Mouse (Mus musculus): ENCODE results near the gene Eps15l1. TPM values are rescaled to one million over a fixed set of nuclear protein-coding genes. Genes with fewer than 3 reads are reported as not detected.

The Eps15l1 gene
- polyA plus RNA-seq, 1 experiment from 2014 or later = 40.2 TPM

DNA sequence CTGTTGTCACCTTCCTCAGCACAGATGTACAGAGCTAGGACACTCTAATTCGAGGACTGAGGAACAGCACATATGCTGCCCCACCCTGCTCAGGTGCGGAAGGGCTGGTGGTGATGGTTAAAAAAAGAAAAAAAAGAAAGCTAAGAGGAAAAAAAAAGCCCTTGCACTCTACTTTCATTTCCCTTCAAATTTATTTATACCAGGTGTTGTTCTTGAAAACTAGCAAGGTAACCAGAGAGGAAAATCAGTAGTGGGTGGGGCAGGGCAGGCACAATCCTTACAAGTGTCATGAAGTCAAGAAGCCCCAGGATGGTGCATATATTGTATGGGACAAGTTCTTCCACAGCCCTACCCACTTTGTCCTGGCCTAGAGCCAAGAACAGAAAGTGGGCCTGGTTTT is 56.2 kb downstream of the Eps15l1 start:
- H3K9me3 ChIP-seq (replicated peaks; ENCODE audit: control insufficient read depth, low read length) = peaks cover 6% of the 10 kb centered on the region; the same call in 1 of the 2 replicates
- H3K9ac ChIP-seq (ENCODE audit: low read length) = no peak overlapping the region
- H3K36me3 ChIP-seq (ENCODE audit: control insufficient read depth, insufficient read depth) = peaks cover 41% of the 10 kb centered on the region
- no peak for ATAC-seq (replicated peaks; ENCODE audit: extremely low read depth, insufficient read depth, low FRiP score)
- H3K4me2 ChIP-seq (ENCODE audit: low read depth, low read length) = no peak overlapping the region
- WGBS = 91% methylated on average over 2 of the region's 2 CpGs
- peaks cover 6% of the 10 kb centered on the region; the same call in 1 of the 2 replicates for H3K4me1 ChIP-seq (ENCODE audit: control insufficient read depth, insufficient read depth, low read length)
- H3K4me3 ChIP-seq (ENCODE audit: low read length) = no peak overlapping the region
- no peak overlapping the region for H3K27ac ChIP-seq (ENCODE audit: low read length)
- no peaks in the 10 kb centered on the region for H3K27me3 ChIP-seq (ENCODE audit: control insufficient read depth, insufficient read depth, low read length)

DNA sequence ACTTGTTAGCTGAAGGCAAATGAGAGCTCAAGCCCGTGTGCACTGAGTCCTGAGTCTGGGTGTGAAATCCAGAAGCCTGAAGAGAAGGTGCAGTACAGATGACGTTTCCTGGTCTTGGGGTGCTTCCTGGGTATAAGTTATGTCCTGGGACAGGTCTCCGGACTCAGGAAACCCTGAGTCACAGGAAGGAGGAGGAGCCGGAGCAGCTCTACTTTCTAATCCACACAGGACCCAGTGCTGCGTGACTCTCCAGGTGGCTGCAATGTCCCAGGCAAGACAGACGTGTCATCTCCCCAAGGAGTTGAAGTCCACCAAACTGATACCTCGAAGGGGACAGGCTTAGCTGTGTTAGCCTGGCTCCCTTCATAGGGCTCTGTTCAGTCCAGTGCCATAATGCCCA is 57.8 kb downstream of the Eps15l1 start:
- WGBS = 69% methylated on average over 7 of the region's 7 CpGs
- H3K4me1 ChIP-seq (ENCODE audit: control insufficient read depth, insufficient read depth, low read length) = peaks cover 6% of the 10 kb centered on the region; the same call in 1 of the 2 replicates
- ATAC-seq (replicated peaks; ENCODE audit: extremely low read depth, insufficient read depth, low FRiP score) = no peak

DNA sequence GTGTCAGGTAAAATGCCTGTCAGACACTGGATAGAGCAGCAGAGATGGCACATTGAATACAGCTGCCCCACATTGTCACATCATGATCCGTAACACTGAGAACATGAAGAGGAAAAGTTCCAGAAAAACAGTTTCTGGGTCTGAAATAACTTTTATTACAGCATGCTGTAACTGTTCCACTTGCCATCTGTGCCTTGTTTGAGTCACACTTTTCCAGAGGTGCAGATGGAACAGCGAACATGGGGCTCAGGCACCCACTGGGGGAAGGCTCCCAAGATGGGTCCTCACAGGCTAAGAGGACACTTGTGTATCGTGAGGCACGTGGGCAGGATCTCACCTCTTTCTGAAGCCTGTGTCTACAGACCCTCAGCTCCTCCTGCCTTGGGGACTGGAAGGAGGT is 58.5 kb downstream of the Eps15l1 start:
- Histone ChIP-seq H3K9me3 (replicated peaks; ENCODE audit: control insufficient read depth, low read length) (no peaks in the 10 kb centered on the region), H3K27me3 (ENCODE audit: control insufficient read depth, insufficient read depth, low read length) (no peaks in the 10 kb centered on the region), H3K36me3 (ENCODE audit: control insufficient read depth, insufficient read depth) (peaks cover 29% of the 10 kb centered on the region), H3K4me1 (ENCODE audit: control insufficient read depth, insufficient read depth, low read length) (peaks cover 6% of the 10 kb centered on the region; the same call in 1 of the 2 replicates), H3K4me2 (ENCODE audit: low read depth, low read length) (no peak overlapping the region), H3K4me3 (ENCODE audit: low read length) (no peak overlapping the region), H3K9ac (ENCODE audit: low read length) (no peak overlapping the region), H3K27ac (ENCODE audit: low read length) (no peak overlapping the region)
- 91% methylated on average over 4 of the region's 4 CpGs for WGBS
- ATAC-seq (replicated peaks; ENCODE audit: extremely low read depth, insufficient read depth, low FRiP score) = no peak

More for the DNA sequence above, 57.8 kb downstream of the Eps15l1 start:
- no peak overlapping the region for H3K4me2 ChIP-seq (ENCODE audit: low read depth, low read length)
- H3K9ac ChIP-seq (ENCODE audit: low read length) = no peak overlapping the region
- H3K9me3 ChIP-seq (replicated peaks; ENCODE audit: control insufficient read depth, low read length) = no peaks in the 10 kb centered on the region
- H3K27me3 ChIP-seq (ENCODE audit: control insufficient read depth, insufficient read depth, low read length) = no peaks in the 10 kb centered on the region
- H3K36me3 ChIP-seq (ENCODE audit: control insufficient read depth, insufficient read depth) = peaks cover 32% of the 10 kb centered on the region
- H3K4me3 ChIP-seq (ENCODE audit: low read length) = no peak overlapping the region
- no peak overlapping the region for H3K27ac ChIP-seq (ENCODE audit: low read length)

DNA sequence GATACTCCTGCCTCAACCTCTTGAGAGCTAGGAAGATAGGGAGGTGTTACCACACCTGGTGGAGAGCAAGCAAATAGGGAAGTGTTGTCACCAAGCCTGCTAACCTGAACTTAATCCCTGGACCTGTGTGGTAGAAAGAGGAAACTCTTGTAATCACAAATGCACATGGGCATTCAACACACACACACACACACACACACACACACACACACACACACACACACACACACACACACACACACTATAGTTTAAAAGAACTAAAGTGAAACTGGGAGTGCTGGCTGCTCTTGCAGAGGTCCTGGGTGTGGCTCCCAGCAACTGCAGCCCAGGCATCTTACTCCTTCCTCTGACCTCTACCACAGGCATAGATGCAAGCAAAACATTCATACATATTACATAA is 61.1 kb downstream of the Eps15l1 start:
- Histone ChIP-seq H3K4me3 (ENCODE audit: low read length) (no peak overlapping the region), H3K27ac (ENCODE audit: low read length) (no peak overlapping the region), H3K9me3 (replicated peaks; ENCODE audit: control insufficient read depth, low read length) (no peaks in the 10 kb centered on the region), H3K27me3 (ENCODE audit: control insufficient read depth, insufficient read depth, low read length) (no peaks in the 10 kb centered on the region), H3K9ac (ENCODE audit: low read length) (no peak overlapping the region), H3K4me2 (ENCODE audit: low read depth, low read length) (no peak overlapping the region), H3K36me3 (ENCODE audit: control insufficient read depth, insufficient read depth) (peaks cover 21% of the 10 kb centered on the region), H3K4me1 (ENCODE audit: control insufficient read depth, insufficient read depth, low read length) (peaks cover under 1% of the 10 kb centered on the region; the same call in 1 of the 2 replicates)
- ATAC-seq (replicated peaks; ENCODE audit: extremely low read depth, insufficient read depth, low FRiP score) = no peak

GRCm38 (mm10) chr8:72356593-72356992 is 64.7 kb downstream of the Eps15l1 start:
- no peak overlapping the region for H3K4me2 ChIP-seq (ENCODE audit: low read depth, low read length)
- WGBS = 84% methylated on average over 3 of the region's 3 CpGs
- no peak overlapping the region for H3K4me3 ChIP-seq (ENCODE audit: low read length)
- H3K27me3 ChIP-seq (ENCODE audit: control insufficient read depth, insufficient read depth, low read length) = no peaks in the 10 kb centered on the region
- H3K27ac ChIP-seq (ENCODE audit: low read length) = no peak overlapping the region
- ATAC-seq (replicated peaks; ENCODE audit: extremely low read depth, insufficient read depth, low FRiP score) = no peak
- no peak overlapping the region for H3K9ac ChIP-seq (ENCODE audit: low read length)
- no peaks in the 10 kb centered on the region for H3K9me3 ChIP-seq (replicated peaks; ENCODE audit: control insufficient read depth, low read length)
- peaks cover 13% of the 10 kb centered on the region for H3K36me3 ChIP-seq (ENCODE audit: control insufficient read depth, insufficient read depth)
- H3K4me1 ChIP-seq (ENCODE audit: control insufficient read depth, insufficient read depth, low read length) = peaks cover 19% of the 10 kb centered on the region

- no peaks in the 10 kb centered on the region for H3K27me3 ChIP-seq (ENCODE audit: control insufficient read depth, insufficient read depth, low read length)
- H3K9ac ChIP-seq (ENCODE audit: low read length) = no peak overlapping the region
- H3K4me3 ChIP-seq (ENCODE audit: low read length) = no peak overlapping the region
- peaks cover 28% of the 10 kb centered on the region for H3K4me1 ChIP-seq (ENCODE audit: control insufficient read depth, insufficient read depth, low read length)
- no peaks in the 10 kb centered on the region for H3K9me3 ChIP-seq (replicated peaks; ENCODE audit: control insufficient read depth, low read length)
- H3K27ac ChIP-seq (ENCODE audit: low read length) = peak overlapping the region; percentile 51
- 60% methylated on average over 11 of the region's 11 CpGs for WGBS
- peaks cover 10% of the 10 kb centered on the region; the same call in 1 of the 2 replicates for H3K36me3 ChIP-seq (ENCODE audit: control insufficient read depth, insufficient read depth)
- H3K4me2 ChIP-seq (ENCODE audit: low read depth, low read length) = no peak overlapping the region
- ATAC-seq (replicated peaks; ENCODE audit: extremely low read depth, insufficient read depth, low FRiP score) = no peak
Measured at GRCm38 (mm10) chr8:72354272-72354671, 67.0 kb downstream of the Eps15l1 start.

GRCm38 (mm10) chr8:72353700-72354045 is 67.6 kb downstream of the Eps15l1 start:
- no peak for ATAC-seq (replicated peaks; ENCODE audit: extremely low read depth, insufficient read depth, low FRiP score)

DNA sequence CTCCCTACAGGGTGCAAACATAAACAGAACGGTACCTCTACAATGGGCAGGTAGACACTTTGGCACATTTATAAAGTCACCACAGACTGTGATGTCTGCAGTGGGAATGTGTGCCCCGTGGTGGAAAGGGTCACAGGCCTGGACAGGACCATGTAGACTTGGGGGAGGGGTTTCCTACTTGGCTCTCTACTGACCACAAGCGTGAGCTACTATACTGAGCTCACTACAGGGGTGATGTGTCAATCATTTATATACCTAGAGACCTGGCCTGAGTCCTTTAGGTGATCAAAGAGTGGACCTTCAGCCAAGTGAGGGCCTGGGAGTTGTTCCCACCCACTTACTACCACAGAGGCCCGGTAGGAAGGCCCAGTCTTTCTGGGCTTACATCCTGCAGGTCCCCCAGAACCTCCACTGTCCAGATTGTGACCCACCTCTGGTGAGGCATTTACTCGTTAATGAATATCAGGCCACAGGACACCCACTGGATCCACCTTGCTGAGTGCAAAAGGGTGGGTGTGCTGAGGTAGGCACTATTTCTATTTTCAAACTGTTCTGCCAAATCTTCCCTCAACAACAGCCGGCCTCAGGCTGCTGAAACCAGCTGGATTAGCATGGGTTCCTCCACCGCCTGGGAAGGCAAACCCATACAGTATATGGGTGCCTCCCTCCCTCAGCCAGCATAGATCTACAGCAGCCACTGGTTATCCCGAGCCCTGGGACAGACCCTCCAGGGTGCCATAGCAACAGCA is 68.1 kb downstream of the Eps15l1 start:
- Histone ChIP-seq H3K4me1 (ENCODE audit: control insufficient read depth, insufficient read depth, low read length) (peaks cover 30% of the 10 kb centered on the region), H3K9ac (ENCODE audit: low read length) (peak overlapping the region; percentile 24; the same call in 1 of the 2 replicates), H3K27me3 (ENCODE audit: control insufficient read depth, insufficient read depth, low read length) (no peaks in the 10 kb centered on the region), H3K9me3 (replicated peaks; ENCODE audit: control insufficient read depth, low read length) (no peaks in the 10 kb centered on the region), H3K4me2 (ENCODE audit: low read depth, low read length) (no peak overlapping the region), H3K36me3 (ENCODE audit: control insufficient read depth, insufficient read depth) (peaks cover 9% of the 10 kb centered on the region; the same call in 1 of the 2 replicates), H3K27ac (ENCODE audit: low read length) (peak overlapping the region; percentile 30), H3K4me3 (ENCODE audit: low read length) (no peak overlapping the region)
- peak; percentile 59 for ATAC-seq (replicated peaks; ENCODE audit: extremely low read depth, insufficient read depth, low FRiP score)
- 64% methylated on average over 8 of the region's 8 CpGs for WGBS

More at GRCm38 (mm10) chr8:72353700-72354045, 67.6 kb downstream of the Eps15l1 start:
- no peak overlapping the region for H3K4me3 ChIP-seq (ENCODE audit: low read length)
- no peak overlapping the region for H3K4me2 ChIP-seq (ENCODE audit: low read depth, low read length)
- H3K36me3 ChIP-seq (ENCODE audit: control insufficient read depth, insufficient read depth) = peaks cover 10% of the 10 kb centered on the region; the same call in 1 of the 2 replicates
- 41% methylated on average over 7 of the region's 7 CpGs for WGBS
- peaks cover 30% of the 10 kb centered on the region for H3K4me1 ChIP-seq (ENCODE audit: control insufficient read depth, insufficient read depth, low read length)
- peak overlapping the region; percentile 24; the same call in 1 of the 2 replicates for H3K9ac ChIP-seq (ENCODE audit: low read length)
- H3K27ac ChIP-seq (ENCODE audit: low read length) = peak overlapping the region; percentile 30
- no peaks in the 10 kb centered on the region for H3K9me3 ChIP-seq (replicated peaks; ENCODE audit: control insufficient read depth, low read length)
- H3K27me3 ChIP-seq (ENCODE audit: control insufficient read depth, insufficient read depth, low read length) = no peaks in the 10 kb centered on the region

GRCm38 (mm10) chr8:72351405-72352005 is 69.8 kb downstream of the Eps15l1 start:
- no peak overlapping the region for H3K4me2 ChIP-seq (ENCODE audit: low read depth, low read length)
- H3K9me3 ChIP-seq (replicated peaks; ENCODE audit: control insufficient read depth, low read length) = no peaks in the 10 kb centered on the region
- WGBS = 78% methylated on average over 7 of the region's 7 CpGs
- H3K27me3 ChIP-seq (ENCODE audit: control insufficient read depth, insufficient read depth, low read length) = no peaks in the 10 kb centered on the region
- no peak overlapping the region for H3K4me3 ChIP-seq (ENCODE audit: low read length)
- no peak overlapping the region for H3K9ac ChIP-seq (ENCODE audit: low read length)
- no peak overlapping the region for H3K27ac ChIP-seq (ENCODE audit: low read length)
- no peaks in the 10 kb centered on the region for H3K36me3 ChIP-seq (ENCODE audit: control insufficient read depth, insufficient read depth)
- peaks cover 30% of the 10 kb centered on the region for H3K4me1 ChIP-seq (ENCODE audit: control insufficient read depth, insufficient read depth, low read length)
- no peak for ATAC-seq (replicated peaks; ENCODE audit: extremely low read depth, insufficient read depth, low FRiP score)

Measured in heart, embryonic 16.5 days (tissue).